Mouse (Mus musculus) left cerebral cortex, adult 9 months (tissue): ENCODE measurements at regions not wholly inside any gene's neighbourhood (a gene's known extent, or its start where the extent isn't known, plus 50 kb on each side); places are given as distances from the start of the nearest gene placed in this dataset.

Source experiments
- DNase-seq, 2 experiments: peaks; one replicate each; pipeline ENCODE4 v3.0.0; 2022; ENCODE audit warnings: low spot score in 2 of 2

- DNase-seq = no peak
Measured at GRCm38 (mm10) chr6:12140596-12140995, 233.0 kb downstream of the Phf14 start.

- peak in 1 of 2 experiments; percentile 5 for DNase-seq
Measured at GRCm38 (mm10) chr6:12145216-12145615, 237.6 kb downstream of the Phf14 start.

- DNase-seq = no peak
Measured at GRCm38 (mm10) chr6:12150613-12151333, 243.2 kb downstream of the Phf14 start.

- no peak for DNase-seq
Measured at GRCm38 (mm10) chr6:12163971-12164370, 256.4 kb downstream of the Phf14 start.

GRCm38 (mm10) chr6:12168533-12168932 is 260.9 kb downstream of the Phf14 start:
- DNase-seq = no peak

- no peak for DNase-seq
Measured at GRCm38 (mm10) chr6:12169431-12169830, 261.8 kb downstream of the Phf14 start.

- no peak for DNase-seq
Measured at GRCm38 (mm10) chr6:12170722-12171121, 263.1 kb downstream of the Phf14 start.

- no peak for DNase-seq
Measured at GRCm38 (mm10) chr6:12171189-12171588, 263.6 kb downstream of the Phf14 start.

- DNase-seq = peak; percentile 11 to 31
Measured at GRCm38 (mm10) chr6:12177996-12178395, 270.4 kb downstream of the Phf14 start.

- no peak for DNase-seq
Measured at GRCm38 (mm10) chr6:12180951-12181350, 273.3 kb downstream of the Phf14 start.

- DNase-seq = no peak
Measured at GRCm38 (mm10) chr6:12210190-12210589, 302.6 kb downstream of the Phf14 start.

- DNase-seq = no peak
Measured at GRCm38 (mm10) chr6:12214526-12215177, 307.0 kb downstream of the Phf14 start.

- no peak for DNase-seq
Measured at GRCm38 (mm10) chr6:12215178-12215553, 307.6 kb downstream of the Phf14 start.

- DNase-seq = no peak
Measured at GRCm38 (mm10) chr6:12244151-12244550, 336.5 kb downstream of the Phf14 start.

GRCm38 (mm10) chr6:12247975-12248374 is 340.4 kb downstream of the Phf14 start:
- DNase-seq = no peak

- DNase-seq = peak; percentile 26 to 37
Measured at GRCm38 (mm10) chr6:12248599-12248998, 341.0 kb downstream of the Phf14 start.

GRCm38 (mm10) chr6:12254507-12254906 is 346.9 kb downstream of the Phf14 start:
- no peak for DNase-seq

- DNase-seq = no peak
Measured at GRCm38 (mm10) chr6:12255434-12255833, 347.8 kb downstream of the Phf14 start.

GRCm38 (mm10) chr6:12258273-12258672 is 350.7 kb downstream of the Phf14 start:
- DNase-seq = no peak

GRCm38 (mm10) chr6:12258940-12259481 is 351.4 kb downstream of the Phf14 start:
- DNase-seq = no peak

- no peak for DNase-seq
Measured at GRCm38 (mm10) chr6:12259629-12260028, 352.0 kb downstream of the Phf14 start.

GRCm38 (mm10) chr6:12260325-12261076 is 352.9 kb downstream of the Phf14 start:
- peak in 1 of 2 experiments; percentile 43 for DNase-seq
